Mouse (Mus musculus) testis, adult 2 months (tissue): ENCODE measurements around the gene Slc4a4.

Source experiments
- CTCF ChIP-seq: fragments of 200-500 bp; IDR thresholded peaks from 2 replicates; pipeline ENCODE4 v1.5.1; 2012; ENCODE audit warnings: low read depth, mild to moderate bottlenecking, inconsistent platforms, low read length, moderate library complexity; ENCODE audit not compliant: control insufficient read depth, insufficient read depth, insufficient replicate concordance
- POLR2A ChIP-seq: fragments of 200-500 bp; IDR thresholded peaks from 2 replicates; pipeline ENCODE4 v1.6.1; 2012; ENCODE audit warnings: low read depth, mild to moderate bottlenecking, inconsistent platforms, low read length, moderate library complexity; ENCODE audit not compliant: control insufficient read depth

DNA sequence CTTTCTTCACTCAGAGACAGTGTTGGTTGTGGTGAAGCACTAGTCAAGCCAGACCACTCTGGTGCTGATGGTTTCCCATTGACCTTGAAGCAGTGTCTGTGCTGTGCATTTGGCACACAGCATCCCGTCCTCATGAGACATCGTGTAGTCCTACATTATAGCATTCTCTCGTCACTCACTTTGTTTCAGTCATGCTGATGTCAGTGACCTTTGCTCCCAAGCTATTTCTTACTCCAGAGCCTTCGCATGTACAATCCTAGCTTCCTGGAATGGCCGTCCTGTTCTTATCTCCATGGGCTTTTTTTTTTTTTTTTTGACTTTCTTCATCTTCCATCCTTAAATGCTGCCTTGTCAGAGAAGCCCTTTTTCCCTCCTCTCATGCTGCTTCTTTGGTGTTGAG is 71.1 kb downstream of the Slc4a4 start:
- TF ChIP-seq CTCF (no peak), POLR2A (no peak)
